Mouse (Mus musculus): ENCODE data around the gene Slc5a5. TPM values are rescaled to one million over a fixed set of nuclear protein-coding genes. Genes with fewer than 3 reads are reported as not detected.

Slc5a5 gene
- polyA plus RNA-seq, 1 experiment from 2014 or later: 1.1 TPM

GRCm38 (mm10) chr8:70893656-70894384, 1.3 kb upstream of the Slc5a5 start:
- ATAC-seq (ENCODE audit: insufficient read depth, low FRiP score, low TSS enrichment): peak; percentile 33
- 30% methylated on average over 12 of the region's 12 CpGs for WGBS
- H3K27ac ChIP-seq (ENCODE audit: low read depth, low read length): no peak overlapping the region

GRCm38 (mm10) chr8:70892896-70893655, 519 bp upstream of the Slc5a5 start:
- Histone ChIP-seq H3K9me3 (ENCODE audit: control insufficient read depth, low read length) (no peaks in the 10 kb centered on the region), H3K27ac (ENCODE audit: low read depth, low read length) (no peak overlapping the region), H3K9ac (ENCODE audit: low read length) (no peak overlapping the region), H3K36me3 (ENCODE audit: control insufficient read depth, insufficient read depth, low read length) (peaks cover 14% of the 10 kb centered on the region), H3K4me2 (ENCODE audit: low read depth) (no peak overlapping the region; the same call in 1 of the 2 replicates), H3K27me3 (ENCODE audit: control insufficient read depth, insufficient read depth, low read length) (peaks cover 32% of the 10 kb centered on the region), H3K4me1 (ENCODE audit: control insufficient read depth, insufficient read depth, low read length) (peaks cover 10% of the 10 kb centered on the region), H3K4me3 (ENCODE audit: low read depth, low read length) (peak overlapping the region; percentile 14; the same call in 1 of the 2 replicates)
- WGBS: 29% methylated on average over 20 of the region's 20 CpGs
- DNase-seq (ENCODE audit: low spot score): peak; percentile 32
- no peak for ATAC-seq (ENCODE audit: insufficient read depth, low FRiP score, low TSS enrichment)

More at GRCm38 (mm10) chr8:70893656-70894384, 1.3 kb upstream of the Slc5a5 start:
- DNase-seq (ENCODE audit: low spot score): peak; percentile 85
- Histone ChIP-seq H3K27me3 (ENCODE audit: control insufficient read depth, insufficient read depth, low read length) (peaks cover 32% of the 10 kb centered on the region), H3K4me1 (ENCODE audit: control insufficient read depth, insufficient read depth, low read length) (peaks cover 10% of the 10 kb centered on the region), H3K9me3 (ENCODE audit: control insufficient read depth, low read length) (no peaks in the 10 kb centered on the region), H3K4me3 (ENCODE audit: low read depth, low read length) (no peak overlapping the region), H3K4me2 (ENCODE audit: low read depth) (no peak overlapping the region), H3K9ac (ENCODE audit: low read length) (no peak overlapping the region), H3K36me3 (ENCODE audit: control insufficient read depth, insufficient read depth, low read length) (peaks cover 14% of the 10 kb centered on the region)

GRCm38 (mm10) chr8:70891356-70891755, 1.2 kb downstream of the Slc5a5 start:
- 4% methylated on average over 21 of the region's 21 CpGs for WGBS
- no peaks in the 10 kb centered on the region for H3K9me3 ChIP-seq (ENCODE audit: control insufficient read depth, low read length)
- no peak for DNase-seq (ENCODE audit: low spot score)
- H3K4me1 ChIP-seq (ENCODE audit: control insufficient read depth, insufficient read depth, low read length): peaks cover 9% of the 10 kb centered on the region
- H3K4me2 ChIP-seq (ENCODE audit: low read depth): no peak overlapping the region
- no peak overlapping the region for H3K9ac ChIP-seq (ENCODE audit: low read length)
- H3K27me3 ChIP-seq (ENCODE audit: control insufficient read depth, insufficient read depth, low read length): peaks cover 32% of the 10 kb centered on the region
- ATAC-seq (ENCODE audit: insufficient read depth, low FRiP score, low TSS enrichment): no peak
- no peak overlapping the region for H3K27ac ChIP-seq (ENCODE audit: low read depth, low read length)
- H3K4me3 ChIP-seq (ENCODE audit: low read depth, low read length): peak overlapping the region; percentile 10; the same call in 1 of the 2 replicates
- H3K36me3 ChIP-seq (ENCODE audit: control insufficient read depth, insufficient read depth, low read length): peaks cover 14% of the 10 kb centered on the region

GRCm38 (mm10) chr8:70890656-70891055, 1.9 kb downstream of the Slc5a5 start:
- H3K36me3 ChIP-seq (ENCODE audit: control insufficient read depth, insufficient read depth, low read length): peaks cover 13% of the 10 kb centered on the region
- H3K27me3 ChIP-seq (ENCODE audit: control insufficient read depth, insufficient read depth, low read length): peaks cover 32% of the 10 kb centered on the region
- DNase-seq (ENCODE audit: low spot score): no peak
- no peak overlapping the region for H3K27ac ChIP-seq (ENCODE audit: low read depth, low read length)
- no peak overlapping the region for H3K4me2 ChIP-seq (ENCODE audit: low read depth)
- no peak overlapping the region for H3K9ac ChIP-seq (ENCODE audit: low read length)
- no peaks in the 10 kb centered on the region for H3K9me3 ChIP-seq (ENCODE audit: control insufficient read depth, low read length)
- 95% methylated on average over 5 of the region's 5 CpGs for WGBS
- ATAC-seq (ENCODE audit: insufficient read depth, low FRiP score, low TSS enrichment): no peak
- H3K4me1 ChIP-seq (ENCODE audit: control insufficient read depth, insufficient read depth, low read length): peaks cover 6% of the 10 kb centered on the region; the same call in 1 of the 2 replicates
- no peak overlapping the region for H3K4me3 ChIP-seq (ENCODE audit: low read depth, low read length)

- Histone ChIP-seq H3K27ac (ENCODE audit: low read depth, low read length) (no peak overlapping the region), H3K4me2 (ENCODE audit: low read depth) (peak overlapping the region; percentile 1; the same call in 1 of the 2 replicates), H3K27me3 (ENCODE audit: control insufficient read depth, insufficient read depth, low read length) (peaks cover 23% of the 10 kb centered on the region), H3K36me3 (ENCODE audit: control insufficient read depth, insufficient read depth, low read length) (no peaks in the 10 kb centered on the region), H3K9me3 (ENCODE audit: control insufficient read depth, low read length) (no peaks in the 10 kb centered on the region), H3K4me3 (ENCODE audit: low read depth, low read length) (no peak overlapping the region), H3K4me1 (ENCODE audit: control insufficient read depth, insufficient read depth, low read length) (peaks cover 6% of the 10 kb centered on the region; the same call in 1 of the 2 replicates), H3K9ac (ENCODE audit: low read length) (no peak overlapping the region)
- DNase-seq (ENCODE audit: low spot score): peak; percentile 60
- peak; percentile 48; the same call in 1 of the 2 replicates for ATAC-seq (ENCODE audit: insufficient read depth, low FRiP score, low TSS enrichment)
- 3% methylated on average over 18 of the region's 18 CpGs for WGBS
Measured at GRCm38 (mm10) chr8:70887669-70888068, 4.9 kb downstream of the Slc5a5 start.

- no peaks in the 10 kb centered on the region for H3K36me3 ChIP-seq (ENCODE audit: control insufficient read depth, insufficient read depth, low read length)
- no peaks in the 10 kb centered on the region for H3K4me1 ChIP-seq (ENCODE audit: control insufficient read depth, insufficient read depth, low read length)
- peaks cover 2% of the 10 kb centered on the region for H3K27me3 ChIP-seq (ENCODE audit: control insufficient read depth, insufficient read depth, low read length)
- WGBS: 17% methylated on average over 12 of the region's 12 CpGs
- no peak overlapping the region for H3K9ac ChIP-seq (ENCODE audit: low read length)
- ATAC-seq (ENCODE audit: insufficient read depth, low FRiP score, low TSS enrichment): no peak
- no peak overlapping the region for H3K4me3 ChIP-seq (ENCODE audit: low read depth, low read length)
- no peak overlapping the region for H3K27ac ChIP-seq (ENCODE audit: low read depth, low read length)
- peak; percentile 51 for DNase-seq (ENCODE audit: low spot score)
- H3K9me3 ChIP-seq (ENCODE audit: control insufficient read depth, low read length): no peaks in the 10 kb centered on the region
- H3K4me2 ChIP-seq (ENCODE audit: low read depth): no peak overlapping the region
Measured at GRCm38 (mm10) chr8:70885612-70886011, 6.9 kb downstream of the Slc5a5 start.

- Histone ChIP-seq H3K9ac (ENCODE audit: low read length) (no peak overlapping the region), H3K36me3 (ENCODE audit: control insufficient read depth, insufficient read depth, low read length) (no peaks in the 10 kb centered on the region), H3K4me2 (ENCODE audit: low read depth) (no peak overlapping the region), H3K27me3 (ENCODE audit: control insufficient read depth, insufficient read depth, low read length) (no peaks in the 10 kb centered on the region), H3K27ac (ENCODE audit: low read depth, low read length) (no peak overlapping the region), H3K4me3 (ENCODE audit: low read depth, low read length) (no peak overlapping the region), H3K9me3 (ENCODE audit: control insufficient read depth, low read length) (no peaks in the 10 kb centered on the region), H3K4me1 (ENCODE audit: control insufficient read depth, insufficient read depth, low read length) (no peaks in the 10 kb centered on the region)
- ATAC-seq (ENCODE audit: insufficient read depth, low FRiP score, low TSS enrichment) (no peak), DNase-seq (ENCODE audit: low spot score) (no peak)
- 86% methylated on average over 10 of the region's 10 CpGs for WGBS
Measured at GRCm38 (mm10) chr8:70884683-70885082, 7.9 kb downstream of the Slc5a5 start.

- no peak overlapping the region for H3K4me2 ChIP-seq (ENCODE audit: low read depth)
- H3K27ac ChIP-seq (ENCODE audit: low read depth, low read length): no peak overlapping the region
- DNase-seq (ENCODE audit: low spot score) (peak; percentile 6), ATAC-seq (ENCODE audit: insufficient read depth, low FRiP score, low TSS enrichment) (no peak)
- no peaks in the 10 kb centered on the region for H3K36me3 ChIP-seq (ENCODE audit: control insufficient read depth, insufficient read depth, low read length)
- H3K9me3 ChIP-seq (ENCODE audit: control insufficient read depth, low read length): no peaks in the 10 kb centered on the region
- H3K9ac ChIP-seq (ENCODE audit: low read length): no peak overlapping the region
- H3K4me3 ChIP-seq (ENCODE audit: low read depth, low read length): no peak overlapping the region
- WGBS: 86% methylated on average over 4 of the region's 4 CpGs
- H3K27me3 ChIP-seq (ENCODE audit: control insufficient read depth, insufficient read depth, low read length): no peaks in the 10 kb centered on the region
- H3K4me1 ChIP-seq (ENCODE audit: control insufficient read depth, insufficient read depth, low read length): no peaks in the 10 kb centered on the region
Measured at GRCm38 (mm10) chr8:70884186-70884585, 8.4 kb downstream of the Slc5a5 start.

Data from neural tube, embryonic 11.5 days (tissue).